Mouse (Mus musculus): ENCODE data around the gene Mindy2.

DNA sequence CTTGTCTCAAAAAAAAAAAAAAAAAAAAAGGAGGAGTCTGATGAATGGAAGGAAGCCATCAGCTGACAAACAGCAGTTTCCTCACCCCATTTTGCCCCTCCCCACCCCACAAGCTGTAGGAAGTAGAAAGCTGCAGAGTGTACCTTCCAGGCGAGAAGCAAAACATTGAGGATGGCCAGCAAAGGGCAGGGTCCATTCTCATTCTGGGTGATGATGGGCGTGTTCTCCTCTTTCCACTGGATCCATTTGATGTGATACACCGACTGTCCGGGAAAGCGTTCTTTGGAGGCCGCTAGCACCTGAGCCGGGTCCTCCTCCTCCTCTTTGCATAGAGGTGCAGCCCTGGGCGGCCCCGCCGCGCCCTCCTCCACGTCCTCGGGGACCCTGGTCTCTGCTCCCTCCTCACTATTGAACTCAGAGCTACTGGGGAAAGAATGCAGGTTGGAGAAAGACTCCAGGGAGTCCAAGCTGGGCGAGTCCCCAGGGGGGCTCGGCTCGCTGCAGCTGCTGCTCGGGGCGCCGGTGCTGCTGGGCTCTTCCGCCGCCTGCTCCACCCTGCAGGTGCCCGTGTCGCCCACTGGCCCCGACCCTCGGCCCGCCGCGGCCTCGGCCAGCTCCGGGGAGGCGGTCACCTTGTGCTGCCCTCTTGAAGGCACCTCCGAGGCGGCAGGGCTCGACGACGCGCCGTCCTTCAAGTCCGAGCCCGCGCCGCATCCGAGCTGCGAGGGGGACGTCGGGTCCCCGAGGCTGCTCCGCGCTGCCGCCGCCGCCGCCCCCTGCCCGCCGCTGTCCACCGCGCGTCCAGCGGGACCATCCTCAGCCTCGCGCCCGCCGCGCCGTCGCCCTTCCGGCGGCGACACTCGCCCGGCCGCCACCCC, 605 bp downstream of the Mindy2 start, which contains the start of gene Gm10642:
- TF ChIP-seq POLR2A (IDR thresholded peaks at IDR 0.05; ENCODE audit: insufficient read depth, low read depth, low read length) (peak; percentile 76), CTCF (IDR thresholded peaks at IDR 0.05) (no peak)
